Mouse (Mus musculus) limb, embryonic 11.5 days (tissue): ENCODE measurements around the gene Wdr25. TPM values are rescaled to one million over a fixed set of nuclear protein-coding genes. Genes with fewer than 3 reads are reported as not detected.

ENCODE experiments used
- ATAC-seq: fragments of 200-750 bp; cut with Nextera tagmentation; 2 replicates; pipeline ENCODE4 v1.8.0; 2017; ENCODE audit warnings: low read depth; ENCODE audit not compliant: insufficient number of reproducible peaks, low FRiP score, low TSS enrichment
- DNase-seq: peaks from one replicate; pipeline ENCODE4 v3.0.0-alpha.2; 2015; ENCODE audit warnings: low spot score
- H3K27ac ChIP-seq: fragments of 300-500 bp; sonication (generic); replicated peaks from 2 replicates; pipeline ENCODE4 v1.5.1; 2014; ENCODE audit warnings: low read depth, mild to moderate bottlenecking, low read length
- H3K27me3 ChIP-seq: fragments of 300-500 bp; sonication (generic); 2 replicates; pipeline ENCODE4 v1.6.1; 2014; ENCODE audit warnings: mild to moderate bottlenecking, low read length, mixed read lengths; ENCODE audit not compliant: control insufficient read depth, insufficient read depth
- H3K36me3 ChIP-seq: fragments of 300-500 bp; sonication (generic); 2 replicates; pipeline ENCODE4 v1.6.1; 2014; ENCODE audit warnings: mild to moderate bottlenecking, low read length, moderate library complexity, mixed read lengths; ENCODE audit not compliant: control insufficient read depth, insufficient read depth
- H3K4me1 ChIP-seq: fragments of 300-500 bp; sonication (generic); 2 replicates; pipeline ENCODE4 v1.6.1; 2014; ENCODE audit warnings: low read length, mixed read lengths; ENCODE audit not compliant: control insufficient read depth, insufficient read depth
- H3K4me2 ChIP-seq: fragments of 300-500 bp; sonication (generic); 2 replicates; pipeline ENCODE4 v1.6.1; 2014; ENCODE audit warnings: low read depth, mild to moderate bottlenecking, moderate library complexity; ENCODE audit not compliant: severe bottlenecking
- H3K4me3 ChIP-seq: fragments of 300-500 bp; sonication (generic); 2 replicates; pipeline ENCODE4 v1.5.1; 2014; ENCODE audit warnings: low read depth, low read length
- H3K9ac ChIP-seq: fragments of 300-500 bp; sonication (generic); 2 replicates; pipeline ENCODE4 v1.6.1; 2014; ENCODE audit warnings: mild to moderate bottlenecking, low read length
- H3K9me3 ChIP-seq: fragments of 300-500 bp; sonication (generic); 2 replicates; pipeline ENCODE4 v1.6.1; 2016; ENCODE audit warnings: low read length; ENCODE audit not compliant: control insufficient read depth
- WGBS: fragments of 180-500 bp; shearing (Covaris S2); extraction: QIAGEN DNeasy Blood & Tissue Kit; methylation state at CpG from one replicate; pipeline ENCODE4 v1.1.7; 2014; 5-methylcytosine and 5-hydroxymethylcytosine counted together
- polyA plus RNA-seq: library from polyadenylated mRNA; unstranded; fragments of >200 nt; fragmentation: Nextera tagmentation; extraction: Ambion mirVana; gene quantifications from 2 replicates; pipeline ENCODE4 v1.2.1, GENCODE M21; 2014

The Wdr25 gene
- polyA plus RNA-seq, 1 experiment from 2014 or later, result 4.9 TPM

DNA sequence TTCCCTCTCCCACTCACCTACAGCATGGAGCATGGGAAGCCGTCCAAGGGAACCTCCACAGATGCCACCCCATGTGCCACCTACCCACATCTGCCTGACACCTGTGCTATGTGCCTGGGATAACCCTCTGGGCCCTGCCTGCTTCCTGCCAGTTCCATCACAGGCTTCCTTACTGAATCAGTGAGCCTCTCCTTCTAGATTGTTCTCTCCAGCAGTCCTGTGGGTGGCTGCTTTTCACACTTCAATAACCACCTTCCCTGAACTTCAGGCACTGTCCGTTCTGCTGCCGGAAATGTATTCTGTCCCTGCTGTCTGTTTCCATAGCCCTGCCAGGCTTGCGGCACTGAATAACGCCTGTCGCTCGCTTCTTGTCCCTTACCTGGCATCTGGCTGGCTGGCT, 152.2 kb downstream of the Wdr25 start:
- no peak for ATAC-seq
- Histone ChIP-seq H3K27me3 (peaks cover 8% of the 10 kb centered on the region), H3K4me2 (no peak overlapping the region), H3K4me3 (no peak overlapping the region), H3K27ac (no peak overlapping the region), H3K9me3 (no peaks in the 10 kb centered on the region), H3K9ac (no peak overlapping the region), H3K36me3 (no peaks in the 10 kb centered on the region), H3K4me1 (no peaks in the 10 kb centered on the region)
- no peak for DNase-seq
- WGBS, result 82% methylated on average over 7 of the region's 7 CpGs

- no peaks in the 10 kb centered on the region for H3K36me3 ChIP-seq
- no peak overlapping the region for H3K27ac ChIP-seq
- H3K4me1 ChIP-seq, result peaks cover 9% of the 10 kb centered on the region
- DNase-seq, result no peak
- H3K27me3 ChIP-seq, result peaks cover 52% of the 10 kb centered on the region
- no peak overlapping the region for H3K4me2 ChIP-seq
- 81% methylated on average over 4 of the region's 4 CpGs for WGBS
- no peak overlapping the region for H3K9ac ChIP-seq
- H3K9me3 ChIP-seq, result no peaks in the 10 kb centered on the region
- ATAC-seq, result no peak
- H3K4me3 ChIP-seq, result no peak overlapping the region
Measured at GRCm38 (mm10) chr12:109049949-109050348, 156.5 kb downstream of the Wdr25 start.

DNA sequence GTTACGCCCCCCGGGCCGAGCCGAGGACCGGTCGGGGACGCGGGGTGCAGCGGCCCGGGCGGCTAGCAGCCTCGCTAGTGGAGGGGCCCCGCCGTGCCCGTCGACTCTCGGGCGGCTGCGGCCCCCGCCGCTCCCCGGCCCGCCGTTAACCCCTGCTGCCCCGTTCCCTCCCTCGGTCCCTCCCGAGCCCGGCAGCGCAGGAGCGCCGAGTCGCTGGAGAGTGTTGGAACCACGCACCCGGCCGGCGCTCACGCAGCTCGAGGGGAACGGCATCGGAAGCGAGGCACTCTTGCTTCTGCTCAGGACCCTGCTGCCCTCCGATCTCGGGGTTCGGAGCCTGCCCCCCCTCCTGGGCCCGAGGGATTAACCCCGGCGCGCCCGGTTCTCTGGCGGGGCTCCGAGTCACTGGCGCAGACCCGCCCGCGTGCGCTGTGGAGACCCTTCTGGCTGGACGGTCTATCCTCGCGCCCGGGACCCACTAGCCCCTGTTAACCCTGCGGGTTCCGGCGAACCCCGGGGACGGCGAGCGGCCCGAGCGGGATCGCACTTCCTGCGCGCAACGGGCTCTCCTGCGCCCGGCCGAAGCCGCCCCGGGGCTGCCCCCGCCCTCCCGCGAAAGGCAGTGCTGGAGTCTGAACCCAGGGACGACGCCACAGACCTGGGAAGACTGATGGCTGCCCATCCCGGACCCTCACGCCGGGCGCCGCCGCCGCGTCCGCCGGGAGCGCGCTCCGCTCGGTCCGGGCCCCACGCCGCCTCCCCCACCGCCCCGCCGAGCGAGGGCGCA, 159.8 kb downstream of the Wdr25 start:
- Histone ChIP-seq H3K9me3 (no peaks in the 10 kb centered on the region), H3K36me3 (no peaks in the 10 kb centered on the region), H3K4me1 (peaks cover 9% of the 10 kb centered on the region), H3K4me3 (peak overlapping the region; percentile 42), H3K4me2 (peak overlapping the region; percentile 91), H3K9ac (peak overlapping the region; percentile 30), H3K27me3 (peaks cover 64% of the 10 kb centered on the region), H3K27ac (no peak overlapping the region)
- peak; percentile 57 for DNase-seq
- ATAC-seq, result peak; percentile 44; the same call in 1 of the 2 replicates
- under 1% methylated on average over 94 of the region's 105 CpGs for WGBS

DNA sequence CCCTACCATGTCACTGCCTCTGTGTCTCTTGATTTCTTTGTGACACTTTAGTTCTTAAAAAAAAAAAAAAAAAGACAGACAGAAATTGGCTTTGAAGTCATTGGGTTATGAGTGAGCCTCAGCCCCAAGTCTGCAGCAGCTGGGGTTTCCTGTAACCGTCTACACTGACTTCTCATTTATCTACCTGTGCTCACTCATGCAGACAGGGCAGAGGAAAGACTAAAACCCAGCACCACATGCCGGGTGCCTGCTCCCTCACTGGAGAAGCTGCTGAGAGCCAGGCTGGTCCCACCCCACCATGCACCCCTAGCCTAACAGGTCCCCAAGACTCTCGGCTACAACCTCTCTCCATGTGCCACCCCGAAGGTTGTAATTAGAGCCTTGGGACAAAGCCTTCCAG, 164.3 kb downstream of the Wdr25 start:
- Histone ChIP-seq H3K9ac (no peak overlapping the region), H3K36me3 (no peaks in the 10 kb centered on the region), H3K4me3 (no peak overlapping the region), H3K9me3 (no peaks in the 10 kb centered on the region), H3K4me2 (no peak overlapping the region), H3K27me3 (peaks cover 36% of the 10 kb centered on the region), H3K27ac (no peak overlapping the region), H3K4me1 (peaks cover 6% of the 10 kb centered on the region)
- ATAC-seq, result no peak
- WGBS, result 61% methylated on average over 4 of the region's 4 CpGs
- no peak for DNase-seq

DNA sequence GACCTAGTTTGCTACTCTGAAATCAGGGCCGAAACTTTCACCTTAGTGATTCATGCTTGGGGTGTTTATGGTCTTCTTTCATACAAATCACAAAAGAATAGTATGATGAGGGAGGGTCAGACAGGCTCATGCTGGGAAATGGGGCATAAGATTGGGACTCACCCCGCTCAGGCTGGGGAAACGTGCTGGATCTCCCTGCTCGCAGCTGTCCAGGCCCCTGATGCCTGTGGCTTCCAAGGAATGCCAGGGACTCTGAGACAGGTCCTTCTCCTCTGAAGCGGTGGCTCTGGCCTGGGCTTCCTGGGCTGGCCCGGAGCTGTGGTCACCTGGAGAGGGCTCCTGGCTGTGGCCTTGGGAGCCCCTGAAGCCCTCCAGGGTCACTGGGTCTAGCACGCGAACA, 165.2 kb downstream of the Wdr25 start:
- Histone ChIP-seq H3K9ac (no peak overlapping the region; the same call in 1 of the 2 replicates), H3K36me3 (no peaks in the 10 kb centered on the region), H3K9me3 (no peaks in the 10 kb centered on the region), H3K4me1 (no peaks in the 10 kb centered on the region; the same call in 1 of the 2 replicates), H3K27me3 (peaks cover 27% of the 10 kb centered on the region), H3K27ac (no peak overlapping the region), H3K4me3 (no peak overlapping the region), H3K4me2 (no peak overlapping the region)
- 86% methylated on average over 8 of the region's 8 CpGs for WGBS
- no peak for DNase-seq
- ATAC-seq, result no peak

DNA sequence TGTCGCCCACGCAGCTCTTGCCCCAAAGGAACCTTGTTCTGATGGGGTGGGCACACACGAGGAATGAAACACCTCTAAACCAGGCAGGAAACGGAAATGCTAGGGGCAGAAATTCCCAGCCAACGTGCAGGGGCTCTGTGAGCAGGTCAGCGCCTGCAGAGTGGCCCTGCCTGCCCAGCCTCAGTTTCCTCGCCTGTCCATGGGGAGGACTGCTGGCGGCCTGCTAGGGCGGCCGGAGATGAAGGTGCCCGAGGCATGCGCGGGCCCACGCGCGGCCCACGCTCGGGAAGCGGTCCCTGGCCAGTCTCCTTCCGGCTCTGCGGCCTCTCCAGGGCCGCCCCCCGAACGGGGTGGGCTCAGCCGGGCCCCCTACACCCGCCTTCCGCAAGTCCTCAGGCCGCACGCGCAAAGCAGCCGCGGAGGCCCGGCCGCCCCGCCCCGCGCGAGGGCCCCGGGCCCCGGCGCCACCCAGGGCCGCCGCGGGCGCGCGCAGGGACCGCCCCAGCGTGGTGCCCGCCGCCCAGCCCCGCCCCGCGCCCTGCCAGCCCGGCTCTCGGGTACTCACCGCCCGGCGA, 174.2 kb downstream of the Wdr25 start:
- Histone ChIP-seq H3K4me2 (peak overlapping the region; percentile 88), H3K9ac (peak overlapping the region; percentile 88), H3K4me1 (no peaks in the 10 kb centered on the region; the same call in 1 of the 2 replicates), H3K36me3 (no peaks in the 10 kb centered on the region), H3K27me3 (no peaks in the 10 kb centered on the region), H3K9me3 (no peaks in the 10 kb centered on the region), H3K27ac (peak overlapping the region; percentile 56; the same call in 1 of the 2 replicates), H3K4me3 (peak overlapping the region; percentile 50)
- 3% methylated on average over 29 of the region's 59 CpGs for WGBS
- ATAC-seq (peak; percentile 85), DNase-seq (peak; percentile 67)

DNA sequence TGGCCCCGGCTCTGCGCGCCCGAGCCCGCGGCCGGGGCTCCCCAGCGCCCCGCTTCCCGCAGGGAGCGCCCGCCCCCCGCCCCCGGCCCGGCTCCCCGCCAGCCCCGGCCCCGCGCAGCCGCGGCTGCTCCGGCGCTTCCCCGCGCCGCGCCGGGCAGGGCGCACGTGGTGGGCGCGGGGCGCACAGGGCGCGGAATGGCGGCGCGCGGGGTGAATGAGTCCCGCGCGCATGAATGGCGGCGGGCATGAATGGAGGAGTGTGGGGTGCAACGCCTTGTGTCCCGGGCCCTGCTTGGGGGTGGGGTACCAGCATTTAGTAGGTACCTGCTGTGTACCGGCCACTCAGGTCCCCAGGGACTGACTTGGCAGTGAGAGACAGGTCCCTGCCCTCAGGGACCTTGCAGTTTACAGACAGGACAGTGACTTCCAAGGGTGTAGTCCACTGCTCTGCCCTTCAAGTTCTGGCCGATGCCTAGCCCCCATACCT, 174.8 kb downstream of the Wdr25 start, which contains the start of gene Begain:
Gene Begain (minus strand): TSS at position 51 of the 487 bp plus-strand sequence.
- Histone ChIP-seq H3K27me3 (no peaks in the 10 kb centered on the region), H3K27ac (peak within 1 kb of the TSS; percentile 56; the same call in 1 of the 2 replicates), H3K9ac (peak within 1 kb of the TSS; percentile 88), H3K36me3 (no peaks in the 10 kb centered on the region), H3K4me3 (peak within 1 kb of the TSS; percentile 50), H3K4me2 (peak within 1 kb of the TSS; percentile 88), H3K4me1 (no peaks in the 10 kb centered on the region; the same call in 1 of the 2 replicates), H3K9me3 (no peaks in the 10 kb centered on the region)
- WGBS, result 3% methylated on average over 19 of the region's 48 CpGs
- ATAC-seq, result peak; percentile 40
- DNase-seq, result peak; percentile 46

DNA sequence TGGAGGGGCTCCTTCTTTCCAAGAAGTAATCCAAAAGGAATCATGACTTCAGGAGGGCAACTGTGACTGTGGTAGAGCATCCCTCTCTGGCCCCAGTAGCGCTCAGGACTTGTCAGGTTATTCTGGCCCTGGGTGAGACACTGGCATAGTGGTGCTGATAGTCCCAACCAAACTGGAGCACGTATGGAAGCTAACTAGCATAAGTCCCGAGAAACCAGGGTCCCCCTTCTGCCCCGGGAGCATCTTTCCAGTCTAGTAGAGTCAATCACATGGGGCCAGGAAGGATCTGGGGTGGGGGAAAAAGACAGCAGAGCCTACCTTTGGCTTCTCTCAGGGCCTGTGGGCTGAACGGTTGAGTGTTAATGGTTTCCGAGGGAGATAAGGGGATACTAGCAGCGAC, 175.3 kb downstream of the Wdr25 start:
- ATAC-seq (no peak), DNase-seq (no peak)
- H3K27me3 ChIP-seq, result no peaks in the 10 kb centered on the region
- peak overlapping the region; percentile 88 for H3K4me2 ChIP-seq
- no peaks in the 10 kb centered on the region for H3K9me3 ChIP-seq
- 59% methylated on average over 7 of the region's 7 CpGs for WGBS
- H3K9ac ChIP-seq, result no peak overlapping the region; the same call in 1 of the 2 replicates
- no peaks in the 10 kb centered on the region; the same call in 1 of the 2 replicates for H3K4me1 ChIP-seq
- H3K4me3 ChIP-seq, result no peak overlapping the region
- H3K36me3 ChIP-seq, result no peaks in the 10 kb centered on the region
- H3K27ac ChIP-seq, result no peak overlapping the region
